Mouse (Mus musculus): ENCODE measurements at regions not wholly inside any gene's neighbourhood (a gene's known extent, or its start where the extent isn't known, plus 50 kb on each side); places are given as distances from the start of the nearest gene placed in this dataset.

DNA sequence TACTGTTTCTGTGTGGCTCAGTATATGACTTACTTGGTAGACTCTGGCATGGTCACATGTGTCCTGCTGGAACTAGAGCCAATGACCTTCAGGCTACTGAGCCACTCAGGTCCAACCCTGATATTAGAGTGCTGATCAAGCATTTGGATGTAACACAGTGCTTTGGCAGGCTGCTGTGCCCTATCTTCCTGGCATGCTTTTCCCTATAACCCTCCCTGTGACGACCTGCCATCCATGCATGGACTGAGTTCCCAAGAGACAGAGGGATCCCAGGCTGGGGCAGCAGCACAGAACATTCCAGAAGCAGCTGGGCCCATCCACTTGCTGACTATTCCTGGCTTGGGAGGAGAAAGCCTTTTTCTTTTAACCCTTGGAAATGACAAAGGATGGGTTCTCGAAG, 451.4 kb downstream of the Cd83 start:
- no peak for DNase-seq (ENCODE audit: low spot score in 2 of 2)

DNA sequence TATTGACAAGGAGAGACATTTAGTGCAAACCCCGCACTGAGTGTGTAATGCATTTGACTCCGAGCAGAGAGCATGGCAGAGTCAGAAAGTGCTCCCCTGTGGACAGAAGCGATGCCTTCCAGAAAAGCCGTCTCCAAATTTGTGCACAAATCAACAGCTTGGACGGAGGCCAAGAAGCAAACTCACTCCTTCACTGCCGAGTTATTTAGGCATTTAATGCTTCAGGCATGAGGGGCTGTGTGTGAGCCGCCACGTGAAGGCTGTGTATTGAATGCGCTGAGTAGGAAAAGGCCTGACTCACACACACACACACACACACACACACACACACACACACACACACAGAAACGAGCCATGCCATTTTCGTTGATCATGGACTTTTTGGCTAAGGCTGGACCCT, 453.7 kb downstream of the Cd83 start:
- DNase-seq (ENCODE audit: low spot score in 2 of 2): no peak

DNA sequence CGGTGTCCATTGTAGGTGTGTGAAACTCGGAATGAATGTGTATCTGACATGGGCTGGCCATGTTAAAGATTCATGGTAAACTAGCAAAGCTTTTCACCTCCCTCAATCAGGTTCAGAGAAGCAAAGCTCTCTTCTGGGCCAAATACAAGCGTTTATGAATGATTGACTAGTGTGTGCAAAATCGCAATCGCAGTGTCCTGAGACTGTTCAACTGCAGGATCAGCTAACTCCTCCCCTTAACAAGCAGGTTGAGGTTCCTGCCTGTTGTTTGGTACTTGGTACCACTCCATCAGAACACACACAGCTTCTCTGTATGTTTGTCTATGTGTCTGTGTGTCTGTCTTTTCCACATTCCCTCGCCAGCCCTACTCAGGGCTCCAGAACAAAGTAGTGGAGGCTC, 458.6 kb downstream of the Cd83 start:
- no peak for DNase-seq (ENCODE audit: low spot score in 2 of 2)

DNA sequence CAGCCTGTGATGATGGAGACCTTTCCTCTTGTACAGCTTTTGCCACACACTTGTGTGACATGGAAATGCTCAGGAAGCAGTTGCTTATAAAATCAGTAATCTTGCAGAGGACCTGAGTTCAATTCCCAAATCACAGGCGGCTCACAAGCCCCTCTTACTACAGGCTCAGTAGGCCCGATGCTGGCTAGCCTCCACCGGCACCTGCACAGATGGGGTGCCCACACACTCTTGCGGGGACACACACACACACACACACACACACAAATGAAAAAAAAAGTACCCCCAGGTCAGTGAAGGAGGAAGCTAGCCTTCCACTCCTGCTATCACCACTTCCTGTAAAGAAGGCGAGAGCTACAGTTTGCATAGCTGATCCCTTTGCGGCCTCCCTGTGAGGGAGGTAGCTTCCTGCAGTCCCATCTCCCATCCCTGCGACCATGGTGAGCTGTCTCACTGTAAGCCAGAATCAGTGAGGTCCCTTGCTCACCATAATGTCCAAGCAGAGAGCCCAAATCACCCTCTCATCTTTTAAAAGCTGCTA, 462.2 kb downstream of the Cd83 start:
- DNase-seq (ENCODE audit: low spot score in 2 of 2): no peak

DNA sequence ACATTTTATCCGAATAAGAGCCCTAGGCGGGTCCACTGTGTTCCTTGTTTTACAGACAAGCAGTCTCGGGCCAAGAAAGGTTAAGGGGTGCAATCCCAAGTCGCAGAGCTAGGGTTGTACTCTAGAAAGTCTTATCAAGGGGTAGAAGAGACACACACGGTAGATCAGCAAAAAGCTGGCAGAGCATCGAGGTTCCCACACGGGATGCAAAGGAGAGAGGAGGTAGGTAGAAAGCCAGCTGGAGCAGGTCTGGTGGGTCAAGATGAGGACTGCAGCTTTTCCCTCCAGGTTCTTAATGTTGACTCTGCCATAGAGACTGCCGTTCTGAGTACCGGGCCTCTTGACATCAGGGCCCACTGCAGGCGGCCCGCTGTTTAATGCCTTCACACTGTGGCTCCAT, 463.3 kb downstream of the Cd83 start:
- no peak for DNase-seq (ENCODE audit: low spot score in 2 of 2)

DNA sequence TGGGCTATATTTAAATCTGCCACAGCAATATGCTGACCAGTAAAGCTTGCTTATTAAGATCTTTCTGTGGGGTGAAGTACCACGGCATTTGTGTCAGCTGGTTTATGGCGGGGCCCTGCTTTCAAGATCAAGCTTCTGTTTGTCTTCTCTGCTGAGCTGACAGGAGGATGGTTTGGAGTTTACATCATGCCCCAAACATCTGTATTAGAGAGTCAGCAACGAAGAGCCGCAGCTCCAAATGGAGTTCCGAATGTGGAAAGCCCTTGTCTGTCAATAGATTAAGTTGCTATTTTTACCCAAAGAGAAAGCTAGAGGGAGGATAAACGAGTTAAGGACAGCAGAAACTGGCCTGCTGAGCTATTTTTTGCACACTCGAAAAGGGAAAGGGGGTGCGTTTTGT, 463.8 kb downstream of the Cd83 start:
- DNase-seq (ENCODE audit: low spot score in 2 of 2): no peak

DNA sequence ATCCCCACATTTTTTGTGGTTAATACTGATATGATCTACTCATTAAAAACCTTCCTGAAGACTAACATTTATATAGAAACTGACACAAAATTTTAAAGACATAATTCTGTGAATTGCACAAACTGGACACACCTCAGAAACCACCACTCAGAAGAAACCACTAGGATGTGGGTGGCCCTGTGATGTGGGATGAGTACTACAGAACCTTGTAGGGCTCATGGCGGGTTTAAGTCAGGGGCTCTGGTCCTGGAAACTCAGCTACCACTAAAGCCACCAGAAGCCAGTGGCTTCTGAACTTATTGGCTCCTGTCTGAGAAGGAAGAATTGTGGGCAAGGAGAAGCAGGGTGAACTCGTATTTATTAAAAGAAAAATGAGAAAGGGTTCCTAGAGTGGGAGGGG, 464.5 kb downstream of the Cd83 start:
- DNase-seq (ENCODE audit: low spot score in 2 of 2): no peak

DNA sequence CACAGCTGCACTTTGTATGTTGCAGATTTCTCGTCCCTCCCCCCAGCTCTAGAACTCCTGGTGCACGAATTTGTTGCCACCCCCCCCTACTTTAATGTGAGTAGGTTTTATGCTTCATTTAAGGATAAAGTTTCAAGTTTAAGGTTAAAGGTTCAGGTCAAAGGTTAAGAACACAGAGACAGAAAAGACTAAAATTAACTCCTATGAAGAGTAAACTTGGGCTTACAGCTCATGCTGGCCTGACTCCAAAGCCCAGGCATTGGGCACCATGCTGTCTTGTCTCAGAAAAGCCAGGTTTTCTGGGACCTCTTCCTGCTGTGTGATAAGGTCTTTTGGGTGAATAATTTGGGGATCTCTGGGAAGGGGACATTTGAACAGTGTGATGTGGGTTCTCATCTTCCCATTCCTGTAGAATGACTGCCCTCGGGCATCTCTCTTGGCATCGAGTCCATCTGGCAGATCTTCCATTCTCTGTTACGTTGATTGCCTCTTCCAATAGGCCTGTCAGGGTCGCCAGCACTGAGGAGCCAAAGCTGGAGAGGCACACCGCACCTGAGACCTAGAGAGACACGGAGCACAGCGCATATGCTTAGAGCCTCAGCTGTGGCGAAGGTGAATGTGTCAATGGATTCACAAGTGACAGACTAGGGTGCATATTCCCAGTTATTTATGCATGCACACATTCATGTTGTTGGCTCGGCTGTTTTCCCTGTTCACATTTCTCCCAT, 466.1 kb downstream of the Cd83 start:
- no peak for DNase-seq (ENCODE audit: low spot score in 2 of 2)

DNA sequence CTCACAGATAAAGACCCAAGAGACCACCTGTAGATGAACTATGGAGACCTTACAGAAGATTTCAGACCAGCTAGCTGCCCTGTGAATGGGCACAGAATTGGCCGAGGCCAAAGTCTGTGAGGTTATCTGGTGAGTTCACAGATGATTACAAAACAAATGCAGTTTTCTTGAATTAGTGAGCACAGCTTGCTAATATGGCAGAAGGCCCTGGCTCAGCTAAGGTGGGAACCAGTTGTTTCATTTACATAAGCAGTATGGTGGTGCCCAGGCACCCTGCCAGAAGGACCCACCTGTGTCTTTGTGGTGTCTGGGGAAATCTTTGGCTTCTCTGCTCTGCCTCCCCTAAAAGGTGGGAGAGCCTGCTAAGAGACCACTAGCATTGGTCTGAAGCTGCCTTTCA, 466.9 kb downstream of the Cd83 start:
- DNase-seq (ENCODE audit: low spot score in 2 of 2): no peak

DNA sequence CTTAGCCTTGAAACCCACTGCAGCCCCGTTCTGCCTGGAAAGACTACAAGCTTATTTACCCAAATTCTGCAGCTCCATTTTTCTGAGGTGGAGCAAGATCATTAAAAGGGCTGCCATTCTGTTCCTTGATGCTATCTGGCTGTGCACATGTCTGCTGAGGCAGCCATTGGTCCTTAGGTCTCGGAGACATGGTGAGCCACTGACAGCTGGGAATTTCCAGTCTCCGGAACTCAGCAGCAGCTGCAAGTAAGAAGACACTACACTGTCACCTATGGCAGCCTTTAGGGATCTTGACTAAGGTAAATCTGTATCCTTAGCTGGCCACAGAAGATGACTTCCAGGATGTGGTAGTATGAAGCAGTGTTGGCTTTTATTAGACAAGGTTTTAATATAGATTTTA, 467.9 kb downstream of the Cd83 start:
- DNase-seq (ENCODE audit: low spot score in 2 of 2): no peak

DNA sequence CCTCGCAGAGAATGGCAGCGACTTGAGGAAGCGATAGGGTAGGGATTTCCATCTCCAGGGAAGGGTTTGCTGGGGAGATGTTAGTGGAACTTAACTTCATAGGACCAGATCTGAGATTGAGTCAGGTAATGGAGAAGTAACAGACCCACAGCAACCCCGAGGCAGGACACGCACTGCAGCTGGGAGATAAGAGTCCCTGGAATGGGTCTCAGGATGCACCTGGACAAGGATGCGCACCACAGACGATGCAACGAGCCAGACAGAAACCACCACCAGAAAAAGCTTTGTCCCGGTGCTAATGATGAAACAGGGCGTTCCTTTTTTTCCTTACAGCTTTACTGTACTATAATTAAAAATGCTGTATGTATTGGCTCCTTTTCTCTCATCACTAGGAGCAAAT, 470.9 kb upstream of the Jarid2 start:
- no peak for DNase-seq (ENCODE audit: low spot score in 2 of 2)

DNA sequence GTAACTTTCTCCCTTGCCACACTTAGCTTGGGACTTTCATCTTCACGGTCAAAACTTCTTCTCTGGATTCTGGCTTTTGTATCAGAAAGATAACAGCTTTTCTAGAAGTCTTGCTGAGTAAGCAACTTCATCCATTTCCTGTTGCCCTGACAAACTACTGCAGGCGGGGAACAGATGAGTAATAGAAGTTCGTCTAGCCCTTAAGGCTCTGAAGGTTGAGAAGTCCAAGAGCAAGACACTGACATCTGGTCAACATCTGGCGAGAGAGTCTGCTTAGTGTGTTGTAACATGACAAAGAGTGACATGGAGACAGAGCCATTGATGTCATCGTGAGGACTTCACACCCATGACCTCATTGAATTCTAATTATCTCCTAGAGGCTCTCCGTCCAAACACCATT, 469.2 kb upstream of the Jarid2 start:
- no peak for DNase-seq (ENCODE audit: low spot score in 2 of 2)

DNA sequence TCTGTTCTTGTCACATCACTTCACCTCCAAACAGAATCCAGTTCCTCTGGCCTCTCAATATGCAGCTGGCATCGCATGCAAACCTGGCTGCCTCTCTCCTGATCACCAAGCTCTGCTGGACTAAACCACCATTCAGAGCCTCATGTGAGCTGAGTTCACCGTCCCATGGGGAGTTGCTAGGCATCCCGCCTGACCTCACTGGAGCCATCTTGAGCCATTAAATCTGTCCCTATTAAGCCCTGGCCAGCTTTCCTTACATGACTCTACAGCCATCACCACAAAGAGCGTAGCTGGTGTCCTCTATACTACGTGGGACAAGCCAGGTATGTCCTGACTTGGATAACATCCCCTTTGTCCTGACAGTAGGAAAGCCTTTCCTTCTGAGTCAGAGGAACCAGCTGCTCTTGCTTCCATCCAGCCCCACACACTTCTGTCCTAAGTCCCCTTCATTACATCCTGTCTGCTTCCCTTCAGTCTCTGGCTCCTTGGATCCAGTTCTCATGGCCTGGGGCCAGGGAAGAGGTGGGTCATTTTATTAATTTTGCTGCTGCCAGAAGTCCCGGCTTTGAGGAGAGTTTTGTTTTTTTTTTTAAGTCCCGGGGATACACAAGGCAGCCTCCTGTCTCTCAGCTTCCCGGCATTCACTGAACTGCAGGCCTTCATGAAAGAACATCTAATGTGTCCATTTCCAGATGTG, 468.5 kb upstream of the Jarid2 start:
- DNase-seq (ENCODE audit: low spot score in 2 of 2): no peak

DNA sequence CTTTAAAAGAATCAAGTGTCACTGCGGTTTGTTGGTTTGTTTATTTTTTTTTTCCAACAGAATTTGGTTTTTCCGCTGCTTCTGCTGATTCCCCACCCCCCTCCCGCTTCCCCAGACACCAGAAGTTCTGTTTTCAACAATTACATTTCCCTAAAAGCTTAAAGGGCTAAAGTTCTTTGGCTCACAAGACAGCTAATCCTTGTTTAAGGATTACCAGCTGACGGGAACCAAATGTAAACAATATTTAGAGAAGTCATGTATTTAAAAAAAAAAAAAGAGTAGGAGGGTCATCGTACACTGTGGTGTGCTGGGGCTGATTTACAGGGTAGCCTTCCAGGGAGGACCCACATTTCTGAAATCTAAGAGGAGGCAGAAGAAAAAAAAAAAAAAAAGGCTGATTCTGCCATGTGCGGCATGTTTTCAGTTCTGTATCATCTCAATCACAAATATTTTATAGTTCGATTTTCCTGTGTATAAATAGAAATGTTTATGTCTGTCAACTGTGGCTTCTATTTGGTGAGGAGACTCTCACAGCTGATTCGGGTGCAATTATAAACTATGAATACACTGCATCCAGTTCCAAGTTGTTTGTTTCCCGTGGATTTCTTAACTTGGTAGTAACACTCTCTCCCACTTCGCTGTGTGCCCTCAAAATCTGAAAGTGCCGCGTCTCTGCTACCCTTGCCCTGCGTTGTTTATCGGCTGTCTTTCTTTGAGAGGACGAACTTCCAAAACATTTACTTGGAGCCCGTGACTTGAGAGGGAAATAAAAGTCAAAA, 456.3 kb upstream of the Jarid2 start:
- DNase-seq (ENCODE audit: low spot score in 2 of 2): no peak

DNA sequence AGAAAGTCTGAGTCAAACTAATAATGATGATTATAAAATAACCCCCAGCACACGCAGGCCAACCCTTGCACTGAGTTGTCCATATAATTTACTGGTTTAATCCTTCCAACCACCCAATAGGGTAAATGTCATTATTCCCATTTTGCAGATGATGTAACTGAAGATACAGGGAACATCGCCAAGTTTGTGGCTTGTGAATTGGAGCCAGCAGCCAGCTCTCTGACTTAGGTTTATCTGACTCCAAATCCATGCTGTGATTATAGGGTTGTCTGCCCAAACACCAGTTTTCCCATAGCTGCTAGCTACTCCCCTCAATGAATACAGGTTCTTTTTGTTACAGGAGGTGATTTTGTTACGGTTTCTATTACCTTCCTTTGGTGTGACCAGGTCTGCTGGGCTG, 451.3 kb upstream of the Jarid2 start:
- DNase-seq (ENCODE audit: low spot score in 2 of 2): no peak

DNA sequence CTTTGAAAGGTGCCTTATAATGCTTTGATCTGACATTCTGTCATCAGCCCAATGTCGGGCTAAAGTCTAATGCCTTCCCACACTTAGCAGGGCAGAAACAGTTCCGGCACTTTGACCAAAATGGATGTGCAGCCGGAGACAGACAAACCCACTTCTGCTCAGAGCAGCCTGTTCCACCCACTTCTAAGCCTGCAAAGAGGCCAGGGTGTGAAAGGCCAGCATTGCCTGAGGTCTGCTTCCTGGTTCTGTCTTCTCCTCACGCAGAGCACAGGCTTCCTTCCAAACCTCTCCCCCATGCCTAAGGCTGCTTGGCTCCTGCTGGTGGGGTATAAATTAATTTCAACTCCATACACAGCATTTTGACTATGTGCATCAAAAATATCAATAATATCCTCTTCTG, 450.2 kb upstream of the Jarid2 start:
- DNase-seq (ENCODE audit: low spot score in 2 of 2): no peak

DNA sequence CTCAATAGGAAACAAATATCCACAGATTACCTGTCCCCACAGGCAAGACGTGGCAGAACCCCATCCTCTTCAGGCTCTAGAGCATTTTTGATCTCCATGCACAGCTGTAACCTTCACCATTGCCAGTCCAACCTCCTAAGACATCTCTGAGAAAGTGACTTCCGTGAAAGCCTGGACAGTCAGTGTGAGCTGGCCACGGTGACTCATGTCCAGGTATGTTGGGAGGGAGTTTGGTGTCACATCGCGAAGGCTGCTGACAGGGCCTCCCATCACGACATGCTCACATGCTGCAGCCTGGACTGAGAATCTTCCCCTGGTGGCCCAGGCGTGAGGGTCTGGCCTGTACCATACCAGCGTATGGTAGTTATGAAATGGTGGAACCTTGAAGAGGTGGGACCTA, 449.0 kb upstream of the Jarid2 start:
- no peak for DNase-seq (ENCODE audit: low spot score in 2 of 2)

DNA sequence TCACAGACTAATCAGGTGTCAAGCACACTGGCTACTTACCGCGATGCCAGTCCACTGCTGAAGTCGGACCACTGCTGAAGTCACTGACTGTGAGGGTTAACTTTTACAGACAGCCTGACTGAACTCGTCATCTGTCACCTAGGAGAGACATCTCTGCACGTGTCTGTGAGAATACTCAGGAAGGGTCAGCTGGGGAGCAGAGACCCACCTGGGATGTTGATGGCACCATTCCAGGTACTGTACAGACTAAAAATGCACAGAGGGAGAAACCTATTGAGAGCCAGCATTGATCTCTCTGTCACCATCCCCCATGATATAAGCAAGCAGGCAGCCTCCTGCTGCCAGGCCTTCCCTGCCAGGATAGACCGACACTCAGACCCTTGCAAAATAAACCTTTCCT, 447.5 kb upstream of the Jarid2 start:
- DNase-seq (ENCODE audit: low spot score in 2 of 2): no peak

DNA sequence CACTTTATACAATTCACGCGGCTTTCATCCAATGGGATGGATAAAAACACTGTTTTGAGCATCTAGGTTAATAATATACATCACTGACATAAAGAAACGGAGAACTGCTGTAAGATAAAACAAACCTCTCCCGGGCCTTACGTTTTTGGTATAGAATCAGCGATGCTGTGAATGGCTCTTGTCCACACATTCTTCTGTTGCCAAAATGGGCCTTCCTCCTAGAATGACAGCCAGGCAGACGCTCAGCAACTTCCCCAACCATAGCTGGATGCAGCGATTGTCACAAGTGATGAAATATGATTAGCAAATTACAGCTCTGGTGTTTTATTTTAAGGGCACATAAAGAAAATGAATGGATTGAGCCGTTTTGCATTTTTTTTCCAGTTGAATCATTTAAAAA, 447.0 kb upstream of the Jarid2 start:
- DNase-seq (ENCODE audit: low spot score in 2 of 2): no peak

DNA sequence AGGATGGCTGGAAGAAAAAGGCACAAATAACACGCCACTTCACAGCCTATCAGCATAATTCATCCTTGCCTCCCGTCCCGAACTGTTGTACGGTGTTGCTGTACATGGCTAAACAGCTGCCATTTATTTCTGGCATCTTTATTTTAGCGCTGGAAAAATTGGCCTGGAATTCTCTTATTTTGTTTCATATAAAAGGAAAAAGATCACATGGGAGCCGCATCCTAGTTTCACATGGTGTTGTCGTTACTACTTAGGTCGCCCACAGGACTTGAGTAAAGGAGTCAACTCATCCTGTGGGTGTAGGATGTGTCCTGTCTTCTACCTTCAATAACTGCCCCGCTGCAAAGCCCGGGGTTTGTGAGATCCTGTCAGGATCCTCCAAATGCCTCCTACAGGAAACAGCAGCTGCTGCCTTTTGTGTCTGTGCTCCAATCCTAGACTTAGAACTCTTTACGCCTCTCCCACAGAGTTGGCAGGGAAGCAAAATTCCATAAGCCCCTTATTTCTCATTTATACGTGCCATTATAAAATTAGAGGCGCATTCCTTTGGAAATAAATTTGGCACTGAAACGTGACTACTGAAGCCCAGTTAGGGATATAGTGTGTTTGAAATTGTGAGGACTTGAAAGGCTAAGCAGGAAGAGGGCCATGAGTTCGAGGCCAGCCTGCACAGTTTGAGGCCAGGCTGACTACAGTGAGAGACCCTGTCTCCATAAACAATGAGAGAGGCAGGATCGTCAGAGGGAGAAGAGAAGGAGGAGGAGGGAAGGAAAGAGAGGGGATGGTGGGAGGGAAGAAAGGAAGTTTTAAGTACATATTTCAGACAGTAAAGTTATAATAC, 446.3 kb upstream of the Jarid2 start:
- DNase-seq (ENCODE audit: low spot score in 2 of 2): no peak

DNA sequence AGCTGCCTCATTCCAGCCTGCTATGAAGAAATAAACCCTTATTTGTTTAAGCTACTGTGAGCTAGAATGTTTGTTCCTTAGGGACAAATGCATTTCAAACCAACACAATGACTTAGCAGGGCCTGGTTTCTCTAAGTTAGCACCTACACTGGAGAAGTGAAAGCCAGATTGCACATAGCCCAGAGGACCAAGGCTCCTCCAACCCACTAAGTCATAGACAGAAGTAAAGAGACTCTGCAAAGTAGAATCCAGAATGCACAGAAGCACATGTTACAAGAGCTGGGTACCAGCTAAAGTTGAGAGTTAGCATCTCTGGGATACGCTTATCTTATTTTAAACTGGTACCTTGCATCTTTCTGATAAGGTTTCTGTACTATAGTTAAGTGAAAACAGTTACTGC, 443.4 kb upstream of the Jarid2 start:
- no peak for DNase-seq (ENCODE audit: low spot score in 2 of 2)

DNA sequence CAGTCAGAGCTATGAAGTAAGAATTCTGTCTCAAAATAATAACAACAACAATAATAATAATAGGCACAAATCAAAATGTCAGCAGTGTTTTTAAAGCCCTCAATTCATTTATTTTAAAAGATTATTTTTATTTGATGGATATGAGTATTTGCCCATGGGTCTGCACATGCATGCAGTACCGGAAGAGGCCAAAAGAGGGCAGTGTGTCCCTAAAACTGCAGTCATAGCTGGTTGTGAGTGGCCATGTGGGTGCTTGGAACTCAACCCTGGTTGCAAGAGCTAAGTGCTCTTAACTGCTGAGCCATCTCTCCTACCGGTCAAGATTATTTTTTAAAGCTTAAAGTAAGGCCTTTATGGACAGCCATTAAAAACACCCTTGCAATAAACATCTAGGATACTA, 439.1 kb upstream of the Jarid2 start:
- DNase-seq (ENCODE audit: low spot score in 2 of 2): peak in 1 of 2 experiments; percentile 23
